Mouse (Mus musculus) stomach, postnatal 0 days (tissue): ENCODE results near the gene Gtf2e1.

Experiments used
- CTCF ChIP-seq: IDR thresholded peaks from 2 replicates; pipeline ENCODE4 v1.5.1; 2016; ENCODE audit warnings: antibody characterized with exemption, low read depth, mild to moderate bottlenecking, moderate library complexity
- EP300 ChIP-seq: optimal IDR thresholded peaks from 2 replicates; pipeline ENCODE3; 2016; ENCODE audit warnings: antibody characterized with exemption

DNA sequence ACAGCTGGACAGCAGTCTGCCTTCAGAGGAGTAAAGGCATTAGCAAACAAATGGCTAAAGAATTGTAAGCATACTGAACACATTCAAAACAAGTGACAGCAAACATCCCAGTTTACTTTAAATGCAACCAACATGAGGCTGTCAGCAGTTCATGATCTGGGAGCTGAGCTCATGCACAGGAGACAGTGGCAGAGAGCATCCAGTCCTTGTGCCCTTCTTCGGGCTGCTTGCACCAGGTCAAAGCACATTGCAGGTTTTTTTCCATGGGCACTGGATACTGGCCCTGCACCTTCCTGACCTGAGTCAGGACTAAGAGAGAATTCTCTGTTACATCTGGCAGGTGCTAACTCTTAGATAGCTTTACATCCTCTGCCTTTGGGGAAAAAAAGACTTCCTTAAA is 40.0 kb upstream of the Gtf2e1 start:
- TF ChIP-seq CTCF (no peak), EP300 (no peak)
